Mouse (Mus musculus) adrenal gland, adult 10 weeks (tissue): ENCODE measurements around the gene Vmn1r32. TPM values are rescaled to one million over a fixed set of nuclear protein-coding genes. Genes with fewer than 3 reads are reported as not detected.

Experiments
- polyA plus RNA-seq: library from polyadenylated mRNA; stranded (reverse); fragments of 350-450 nt; fragmentation: Illumina TruSeq; extraction: RNeasy Lipid Tissue Mini Kit (QIAGEN cat#74804); gene quantifications from one replicate; pipeline ENCODE4 v1.2.3, GENCODE M21; 2014; ENCODE audit warnings: low read depth, low replicate concordance

The Vmn1r32 gene
- polyA plus RNA-seq: not detected

DNA sequence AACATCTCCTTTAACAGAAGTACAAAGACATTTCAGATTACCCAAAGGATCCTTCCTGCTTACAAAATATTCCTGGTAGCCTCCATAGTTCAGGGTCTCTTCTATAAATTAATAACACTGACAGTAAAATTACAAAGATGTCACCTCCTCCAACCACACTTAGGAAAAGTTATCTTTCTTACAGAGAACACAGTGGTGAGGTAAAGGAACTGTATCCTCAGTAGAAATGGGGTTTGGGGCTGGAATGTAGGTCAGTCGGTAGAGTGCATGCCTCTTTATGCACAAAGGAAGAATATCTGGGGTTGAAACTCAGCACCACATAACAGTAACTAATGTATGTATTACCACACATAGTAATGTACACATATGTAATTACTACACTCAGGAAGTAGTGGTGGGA is at the start of gene Vmn1r32:
Gene Vmn1r32, minus strand, starts transcription at position 101 of the 400 bp plus-strand sequence.

GRCm38 (mm10) chr6:66535028-66535862 is 24.7 kb downstream of the Vmn1r32 start, which contains the start of gene Mad2l1:
Mad2l1 (plus strand) TSS chr6:66535390.

Other genes with a start within 250 kb of the Vmn1r32 start
- gene Mad2l1, start 24.7 kb downstream of the Vmn1r32 start, polyA plus RNA-seq: 30.2 TPM
- not detected for gene Vmn1r33, start 58.2 kb upstream of the Vmn1r32 start, polyA plus RNA-seq
- gene Vmn1r34, start 83.8 kb upstream of the Vmn1r32 start, polyA plus RNA-seq: not detected
- not detected for gene Vmn1r35, start 125.8 kb upstream of the Vmn1r32 start, polyA plus RNA-seq
- gene Vmn1r36, start 159.1 kb upstream of the Vmn1r32 start, polyA plus RNA-seq: not detected
- gene Vmn1r37, start 169.3 kb upstream of the Vmn1r32 start, polyA plus RNA-seq: not detected
- gene Vmn1r38, start 222.5 kb upstream of the Vmn1r32 start, polyA plus RNA-seq: not detected